In genomic region chr2:19057859-19058258, GRCm38 (mm10) we compare ENCODE assay signal across 23 mouse cellular contexts. TPM values are rescaled to one million over a fixed set of nuclear protein-coding genes. Genes with fewer than 3 reads are reported as not detected.
A peak's percentile ranks its signal among the peaks of the same experiment; 100 is the strongest.
DNase-seq lines count a peak whose midpoint lies in the region; ATAC-seq and TF ChIP-seq lines count a peak whose summit lies in the region.
"Had no signal": no experiment of that assay in that cellular context is flagged by ENCODE, and none has a peak within 500 bp of the region (broad histone marks: within the 10 kb centered on the region; RNA-seq: fewer than 3 reads in every experiment).

No protein-coding gene starts in this region.

- H3K4me1 ChIP-seq in thymus, adult 2 months (replicated peaks; ENCODE audit: control insufficient read depth, insufficient read depth, low read length): peaks cover 31% of the 10 kb centered on the region
- no peaks in the 10 kb centered on the region for H3K4me1 ChIP-seq in small intestine, adult 2 months (ENCODE audit: control insufficient read depth, insufficient read depth, insufficient read length, low read length)
- 0 out of 2 replicates have a peak, but pooled peaks cover 5% of the 10 kb centered on the region for H3K4me1 ChIP-seq in neural tube, embryonic 15.5 days
- H3K4me1 ChIP-seq: forebrain, embryonic 13.5 days; heart, embryonic 12.5 days; hindbrain, embryonic 12.5 days; neural tube, embryonic 12.5 days had no signal

- no peaks in the 10 kb centered on the region for H3K36me3 ChIP-seq in thymus, adult 2 months (ENCODE audit: control insufficient read depth, insufficient read depth, low read length)
- no peaks in the 10 kb centered on the region for H3K36me3 ChIP-seq in small intestine, adult 2 months (ENCODE audit: control insufficient read depth, insufficient read depth, low read length)
- no peaks in the 10 kb centered on the region for H3K36me3 ChIP-seq in neural tube, embryonic 15.5 days
- H3K36me3 ChIP-seq: heart, embryonic 12.5 days; hindbrain, embryonic 12.5 days; limb, embryonic 10.5 days; neural tube, embryonic 12.5 days had no signal

- ATAC-seq in common myeloid progenitor, adult 5-6 weeks (replicated peaks; ENCODE audit: low read depth, poor library complexity, severe bottlenecking): peak; percentile 39
- no peak for ATAC-seq in neural tube, embryonic 15.5 days (ENCODE audit: low FRiP score)
- ATAC-seq: forebrain, embryonic 13.5 days had no signal

- WGBS in thymus, adult 2 months: 47% methylated on average over 5 of the region's 5 CpGs
- 74% methylated on average over 5 of the region's 5 CpGs for WGBS in small intestine, adult 2 months
- WGBS in neural tube, embryonic 15.5 days: 87% methylated on average over 5 of the region's 5 CpGs

- H3K4me2 ChIP-seq in neural tube, embryonic 15.5 days: no peak overlapping the region
- H3K4me2 ChIP-seq: forebrain, embryonic 13.5 days; heart, embryonic 12.5 days; hindbrain, embryonic 12.5 days; midbrain, embryonic 11.5 days; neural tube, embryonic 12.5 days had no signal

- H3K9me3 ChIP-seq in neural tube, embryonic 15.5 days (replicated peaks): no peaks in the 10 kb centered on the region
- H3K9me3 ChIP-seq: heart, embryonic 12.5 days; hindbrain, embryonic 12.5 days; limb, embryonic 10.5 days; neural tube, embryonic 12.5 days had no signal

- no peak for TF ChIP-seq POLR2A in thymus, adult 2 months (IDR thresholded peaks at IDR 0.05; ENCODE audit: control insufficient read depth, extremely low read depth, insufficient read depth, low read length, poor library complexity)
- no peak for TF ChIP-seq POLR2A in small intestine, adult 2 months (IDR thresholded peaks at IDR 0.05; ENCODE audit: low read depth, low read length)

- DNase-seq in thymus, adult 2 months: peak; percentile 21
- DNase-seq in thymus, adult 18-20 months: no peak
- DNase-seq in T-cell, adult 2 months (ENCODE audit: low spot score): peak; percentile 43
- no peak for DNase-seq in ovary, postnatal 10 days (ENCODE audit: low spot score)
- no peak for DNase-seq in cerebellum, adult 18-20 months
- DNase-seq: adrenal gland, adult 8-10 months; cerebellum, adult 11-12 months; gastrocnemius, postnatal 25 days; heart, postnatal 14 days; kidney, postnatal 36 days; lung, adult 18-20 months; lung, postnatal 14 days had no signal

- no peak overlapping the region for H3K27ac ChIP-seq in thymus, adult 2 months (ENCODE audit: control insufficient read depth, insufficient read depth, low read length)
- peak overlapping the region; percentile 2; the same call in 1 of the 2 replicates for H3K27ac ChIP-seq in small intestine, adult 2 months (ENCODE audit: insufficient read depth, low read depth, low read length)
- no peak overlapping the region for H3K27ac ChIP-seq in neural tube, embryonic 15.5 days (replicated peaks)
- H3K27ac ChIP-seq: forebrain, embryonic 13.5 days; hindbrain, embryonic 12.5 days; limb, embryonic 10.5 days; neural tube, embryonic 12.5 days had no signal

- H3K9ac ChIP-seq in neural tube, embryonic 15.5 days (replicated peaks): no peak overlapping the region
- H3K9ac ChIP-seq: forebrain, embryonic 13.5 days; heart, embryonic 12.5 days; hindbrain, embryonic 12.5 days; neural tube, embryonic 12.5 days had no signal

- H3K27me3 ChIP-seq in thymus, adult 2 months (ENCODE audit: control insufficient read depth, insufficient read depth, low read length): no peaks in the 10 kb centered on the region
- no peaks in the 10 kb centered on the region for H3K27me3 ChIP-seq in small intestine, adult 2 months (ENCODE audit: control insufficient read depth, insufficient read depth, low read length)
- H3K27me3 ChIP-seq in neural tube, embryonic 15.5 days (replicated peaks): no peaks in the 10 kb centered on the region
- H3K27me3 ChIP-seq: CH12.LX; forebrain, embryonic 13.5 days; heart, embryonic 12.5 days; hindbrain, embryonic 12.5 days; neural tube, embryonic 12.5 days had no signal

- TF ChIP-seq CTCF in thymus, adult 2 months (IDR thresholded peaks at IDR 0.05; ENCODE audit: borderline replicate concordance, control insufficient read depth, extremely low read depth, insufficient read depth, low read length, poor library complexity): no peak
- TF ChIP-seq CTCF in small intestine, adult 2 months (IDR thresholded peaks at IDR 0.05; ENCODE audit: extremely low read depth, insufficient read length, insufficient replicate concordance, low read depth, low read length): no peak

- H3K4me3 ChIP-seq in thymus, adult 2 months (ENCODE audit: control insufficient read depth, insufficient read depth, low read length): no peak overlapping the region
- H3K4me3 ChIP-seq in small intestine, adult 2 months (ENCODE audit: low read depth, low read length): no peak overlapping the region
- no peak overlapping the region for H3K4me3 ChIP-seq in neural tube, embryonic 15.5 days (replicated peaks)
- H3K4me3 ChIP-seq: forebrain, embryonic 13.5 days; heart, embryonic 12.5 days; hindbrain, embryonic 12.5 days; limb, embryonic 10.5 days; neural tube, embryonic 12.5 days had no signal

RNA-seq across cellular contexts. Expression of gene 4930426L09Rik, which starts 59.7 kb away (rescaled TPM):
- 2.0 and 2.8 TPM in 2 replicates for polyA plus RNA-seq in thymus, adult 2 months (2012; rRNA removed)
- total RNA-seq in common myeloid progenitor, adult 5-6 weeks (2017): not detected in 2 replicates
- 0.06 and 0.20 TPM in 2 replicates for polyA plus RNA-seq in small intestine, adult 2 months (2012; rRNA removed)
- 0.37 and 0.41 TPM in 2 replicates for polyA plus RNA-seq in neural tube, embryonic 15.5 days (2015; fragmentation: Nextera tagmentation; extraction: Ambion mirVana)
- total RNA-seq: liver, adult 2 months had no signal

RNA-seq across cellular contexts. Expression of gene Pip4k2a, which starts 59.9 kb away (rescaled TPM):
- polyA plus RNA-seq in thymus, adult 2 months (2012; rRNA removed): 55.0 and 61.2 TPM in 2 replicates
- total RNA-seq in common myeloid progenitor, adult 5-6 weeks (2017): 30.1 and 51.8 TPM in 2 replicates
- polyA plus RNA-seq in small intestine, adult 2 months (2012; rRNA removed): 1.4 and 2.2 TPM in 2 replicates
- polyA plus RNA-seq in neural tube, embryonic 15.5 days (2015; fragmentation: Nextera tagmentation; extraction: Ambion mirVana): 9.9 and 13.7 TPM in 2 replicates

Comparison
In these comparisons a context has a peak if more than half of its experiments do, and no peak if none do; other contexts are left out.
1. DNase-seq: peak in thymus, adult 2 months (single experiment) and T-cell, adult 2 months (single experiment); none in thymus, adult 18-20 months (0 of 2), ovary, postnatal 10 days (single experiment) and cerebellum, adult 18-20 months (0 of 2).